Mouse (Mus musculus) layer of hippocampus, postnatal 25 days (tissue): ENCODE results near the gene Gm49354. TPM values are rescaled to one million over a fixed set of nuclear protein-coding genes. Genes with fewer than 3 reads are reported as not detected.
"Not testable (repeated sequence)": the region's sequence is repeated elsewhere in the genome, so short reads cannot be mapped to it uniquely, and the experiment has no call there.

Source experiments
- DNase-seq, 2 experiments: peaks; one replicate each; pipeline ENCODE4 v3.0.0; 2022; ENCODE audit warnings: mixed read lengths in 2 of 2, low spot score in 1 of 2; ENCODE audit errors: extremely low spot score in 1 of 2
- total RNA-seq, 2 experiments: library from RNA; stranded (reverse); gene quantifications; 2 replicates each; pipeline ENCODE4 v1.2.3; 2021

Gene Gm49354
- total RNA-seq, 2 experiments from 2014 or later, result not detected

GRCm38 (mm10) chr13:59769296-59770163 is 12.5 kb downstream of the Gm49354 start, which contains the start of gene Isca1:
Gene Isca1 (minus strand): TSS chr13:59769810.
- peak; percentile 97 to 99 for DNase-seq

DNA sequence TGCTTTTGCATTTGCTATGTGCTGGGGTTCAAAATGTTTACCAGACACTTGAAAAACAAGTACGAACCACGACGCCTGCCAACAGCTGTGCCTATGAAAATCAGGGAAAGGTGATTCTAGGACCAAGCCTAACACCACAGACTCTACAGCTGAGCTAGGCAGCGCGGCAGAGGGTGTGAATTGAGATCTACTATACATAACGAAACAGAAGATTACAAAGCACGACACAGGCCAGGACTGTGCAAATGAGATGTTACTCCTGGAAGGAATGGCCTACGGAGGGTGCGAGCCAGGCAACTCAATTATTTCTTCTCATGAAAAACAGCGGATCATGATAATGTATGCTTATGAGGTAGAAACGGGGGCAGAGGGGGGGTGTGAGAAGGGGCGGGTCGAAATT is 13.5 kb downstream of the Gm49354 start:
- DNase-seq, result no peak

GRCm38 (mm10) chr13:59766786-59767515 is 15.1 kb downstream of the Gm49354 start:
- DNase-seq, result no peak

- no peak for DNase-seq
Measured at GRCm38 (mm10) chr13:59762791-59763190, 19.3 kb downstream of the Gm49354 start.

GRCm38 (mm10) chr13:59756906-59757305 is 25.1 kb downstream of the Gm49354 start:
- no peak for DNase-seq

GRCm38 (mm10) chr13:59750310-59750709 is 31.7 kb downstream of the Gm49354 start:
- DNase-seq, result no peak

DNA sequence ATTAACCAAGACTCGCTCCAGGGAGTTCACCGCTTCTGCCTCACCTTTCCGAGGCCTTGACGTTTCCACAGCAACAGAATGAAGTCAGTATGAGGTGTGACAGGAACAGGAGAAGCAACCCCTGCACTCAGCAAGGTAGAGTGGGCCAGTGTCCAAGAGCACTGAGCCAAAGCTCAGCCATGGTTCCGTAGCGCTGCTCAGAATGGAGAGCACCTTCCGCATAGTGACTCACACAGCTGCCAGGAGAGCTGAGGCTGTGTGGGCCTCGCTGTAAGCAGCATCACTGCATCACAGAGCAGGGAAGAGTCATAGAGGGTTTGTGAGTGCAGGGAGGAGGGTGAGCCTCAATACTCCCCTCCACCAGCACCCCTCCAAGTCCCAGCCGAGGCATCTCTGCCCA is 35.3 kb downstream of the Gm49354 start, which contains the start of gene 1700014D04Rik:
1700014D04Rik (minus strand) TSS at position 42 of the 400 bp plus-strand sequence.
- DNase-seq, result no peak

GRCm38 (mm10) chr13:59746164-59746563 is 35.9 kb downstream of the Gm49354 start:
- DNase-seq, result no peak

DNA sequence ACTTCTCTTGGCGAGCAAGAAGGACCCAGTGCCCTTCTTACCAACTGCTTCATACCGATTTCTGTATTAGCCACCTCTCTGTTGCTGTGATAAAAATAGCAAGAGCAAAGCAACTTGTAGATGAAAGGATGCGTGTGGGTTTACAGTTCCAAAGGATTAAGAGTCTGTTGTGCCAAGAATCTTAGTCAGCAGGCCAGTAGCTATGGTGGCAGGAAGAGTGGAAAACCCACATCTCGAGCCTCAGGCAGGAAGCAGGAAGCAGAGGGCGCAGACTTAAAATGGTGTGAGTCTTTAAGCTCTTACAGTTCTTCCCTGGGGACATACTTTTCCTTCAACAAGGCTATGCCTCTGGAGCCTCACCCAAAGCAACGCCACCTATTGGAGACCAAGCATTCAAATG is 36.6 kb downstream of the Gm49354 start:
- no peak for DNase-seq

DNA sequence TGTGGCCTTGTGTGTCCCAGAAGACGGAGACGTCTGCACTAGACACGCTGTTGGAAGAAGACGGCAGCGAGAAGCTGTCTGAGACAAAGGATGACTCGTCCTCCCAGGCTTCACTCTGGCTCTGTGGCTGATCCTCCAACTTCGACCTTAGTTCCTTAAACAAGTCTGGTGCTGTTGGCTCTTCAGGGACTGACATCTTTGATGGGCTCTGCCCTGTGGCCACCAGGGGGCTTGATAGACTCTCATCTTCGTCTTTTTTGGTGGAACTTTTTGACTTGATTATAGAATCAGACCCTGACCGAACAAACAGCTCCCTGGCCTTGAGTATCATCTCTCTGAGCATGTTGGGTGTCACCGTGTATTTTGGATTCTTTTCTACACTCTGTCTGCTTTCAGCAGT is 40.3 kb downstream of the Gm49354 start:
- no peak for DNase-seq

GRCm38 (mm10) chr13:59741096-59741495 is 40.9 kb downstream of the Gm49354 start:
- DNase-seq, result no peak

- DNase-seq, result no peak
Measured at GRCm38 (mm10) chr13:59739397-59739796, 42.6 kb downstream of the Gm49354 start.

GRCm38 (mm10) chr13:59738455-59738854 is 43.6 kb downstream of the Gm49354 start:
- DNase-seq, result no peak

GRCm38 (mm10) chr13:59735190-59735589 is 46.9 kb downstream of the Gm49354 start:
- no peak for DNase-seq

GRCm38 (mm10) chr13:59734347-59734746 is 47.7 kb downstream of the Gm49354 start:
- DNase-seq, result not testable (repeated sequence)

DNA sequence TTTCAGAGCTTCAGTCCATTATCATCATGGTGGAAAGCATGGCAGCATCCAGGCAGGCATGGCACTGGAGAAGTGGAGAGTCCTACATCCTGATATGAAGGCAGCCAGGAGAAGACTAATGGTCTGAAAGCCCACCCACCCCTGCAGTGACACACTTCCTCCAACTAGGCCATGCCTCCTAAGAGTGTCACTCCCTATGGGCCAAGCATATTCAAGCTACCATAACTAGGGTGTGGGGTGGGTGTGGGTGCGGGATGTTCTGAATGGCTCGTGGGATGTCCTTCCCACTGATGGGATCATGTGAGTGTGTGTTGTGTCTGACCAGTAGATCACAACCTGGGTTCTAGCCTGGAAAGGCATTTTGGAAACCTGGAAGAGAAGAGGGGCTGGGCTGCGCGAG is 48.1 kb downstream of the Gm49354 start:
- DNase-seq, result no peak

DNA sequence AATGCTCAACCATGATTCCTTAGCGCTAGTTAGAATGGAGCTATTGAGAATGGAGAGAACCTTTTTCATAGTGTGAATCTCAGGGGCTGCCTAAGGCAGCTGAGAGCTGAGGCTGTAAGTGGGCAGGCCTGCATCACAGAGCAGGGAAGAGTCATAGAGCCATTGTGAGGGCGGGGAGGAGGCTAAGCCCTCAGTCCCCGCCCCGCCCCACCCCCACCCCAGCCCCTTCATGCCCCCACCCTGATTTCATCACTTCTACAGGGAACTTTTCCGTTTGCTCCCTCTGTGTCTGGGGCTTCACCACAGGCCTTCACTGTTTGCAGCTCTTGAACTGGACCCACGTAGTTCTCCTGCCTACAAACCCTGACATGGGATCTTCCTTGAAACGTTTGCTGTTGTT is 50.4 kb downstream of the Gm49354 start, which contains the start of gene Spata31d1d:
Spata31d1d (minus strand) TSS at position 101 of the 400 bp plus-strand sequence.
- DNase-seq, result no peak

DNA sequence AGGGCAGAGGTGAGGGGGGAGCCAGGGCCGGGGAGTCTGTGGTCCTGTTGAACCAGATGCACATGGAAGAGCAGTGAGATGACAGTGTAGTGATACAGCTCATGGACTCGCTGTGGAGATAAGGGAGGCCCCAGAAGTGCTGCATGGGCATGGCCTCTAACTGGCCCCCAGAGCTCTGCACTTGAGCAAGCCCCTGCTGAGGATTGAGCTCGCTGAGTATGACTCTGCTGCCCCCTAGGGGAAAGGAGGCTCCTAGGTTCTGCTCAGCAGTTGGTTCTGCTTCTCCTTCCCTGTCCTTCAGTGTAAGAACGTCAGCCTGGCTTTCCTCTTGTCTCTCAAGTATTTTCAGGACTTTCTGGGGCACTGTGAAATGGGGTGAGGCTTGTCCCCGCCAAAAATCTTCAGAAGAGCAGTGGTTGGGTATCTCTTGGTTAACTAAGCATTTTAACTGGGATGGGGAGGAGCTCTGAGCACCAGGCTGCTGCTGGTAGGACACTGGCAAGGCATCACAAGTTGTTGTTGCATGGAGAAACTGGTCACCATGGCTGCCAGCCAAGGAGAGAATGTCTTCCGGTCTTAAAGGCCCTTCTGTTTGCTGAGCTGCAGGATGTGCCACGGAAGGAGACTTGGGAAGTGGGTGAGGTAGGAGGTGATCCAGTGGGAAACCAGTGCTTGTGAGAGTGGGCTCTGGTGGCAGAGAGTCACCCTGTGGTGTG is 53.5 kb downstream of the Gm49354 start:
- peak; percentile 69 to 86 for DNase-seq

DNA sequence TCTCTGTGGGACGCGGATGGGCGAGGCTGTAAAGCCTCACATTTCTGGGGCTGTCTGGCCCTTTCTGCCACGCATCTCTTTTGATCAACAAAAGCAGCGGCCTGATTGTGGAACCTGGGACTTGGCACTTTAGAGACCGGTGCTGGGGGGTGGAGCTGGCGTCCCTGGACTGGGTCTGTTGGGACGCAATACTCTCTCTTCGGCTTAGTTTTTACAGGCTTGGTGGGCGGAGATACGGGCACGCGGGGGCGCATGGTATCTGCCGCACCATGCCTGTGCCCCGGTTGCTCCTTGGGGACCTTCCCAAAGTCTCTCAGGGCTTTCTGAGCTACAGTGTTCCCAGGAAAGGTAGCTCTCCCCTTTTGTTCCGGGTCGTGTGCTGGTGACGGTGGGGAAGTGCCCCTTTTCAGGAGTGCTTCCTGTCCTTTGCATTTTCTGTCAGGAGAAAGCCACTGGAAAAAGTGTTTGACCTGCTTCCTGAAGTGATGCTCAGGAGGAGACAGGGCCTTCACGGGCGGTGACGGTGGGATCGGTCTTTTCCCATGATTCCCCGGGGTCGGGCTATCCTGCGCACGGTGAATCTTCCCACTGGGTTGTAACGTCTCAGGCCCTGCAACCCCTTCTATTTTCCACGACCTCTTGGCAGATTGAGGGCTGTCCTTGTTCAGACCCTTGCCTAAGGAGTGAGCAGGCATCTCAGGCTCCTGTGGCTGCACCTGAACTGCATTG is 55.7 kb downstream of the Gm49354 start:
- no peak for DNase-seq

DNA sequence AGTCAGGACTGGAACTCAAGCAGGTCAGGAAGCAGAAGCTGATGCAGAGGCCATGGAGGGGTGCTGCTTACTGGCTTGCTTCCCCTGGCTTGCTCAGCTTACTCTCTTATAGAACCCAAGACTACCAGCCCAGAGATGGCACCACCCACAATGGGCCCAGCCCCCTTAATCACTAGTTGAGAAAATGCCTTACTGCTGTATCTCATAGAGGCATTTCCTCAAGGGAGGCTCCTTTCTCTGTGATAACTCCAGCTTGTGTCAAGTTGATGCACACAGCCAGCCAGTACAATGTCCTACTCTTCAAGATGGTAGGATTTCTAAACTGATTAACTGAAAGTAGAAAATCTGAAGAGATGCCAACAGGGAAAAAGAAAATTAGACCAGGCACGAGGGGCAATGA is 60.0 kb downstream of the Gm49354 start:
- DNase-seq, result not testable (repeated sequence)
